Mouse (Mus musculus): ENCODE measurements around the gene Wdr43. TPM values are rescaled to one million over a fixed set of nuclear protein-coding genes. Genes with fewer than 3 reads are reported as not detected.

Gene Wdr43
- total and polyA plus RNA-seq, 3 experiments, result 175 to 393 (median 249) TPM

- Histone ChIP-seq H3K27ac (ENCODE audit: control insufficient read depth, low read depth, low read length) (no peak overlapping the region), H3K9me3 (replicated peaks; ENCODE audit: insufficient read depth, low read length) (no peaks in the 10 kb centered on the region), H3K4me3 (ENCODE audit: control insufficient read depth in 1 of 2, insufficient read depth in 1 of 2, low read depth in 2 of 2, low read length in 2 of 2) (no peak overlapping the region), H3K36me3 (ENCODE audit: control insufficient read depth in 1 of 2, insufficient read depth in 2 of 2, low read length in 2 of 2) (peaks cover 0 to 46% of the 10 kb centered on the region in 2 experiments; a peak in 2 of 4 replicates), H3K9ac (ENCODE audit: control insufficient read depth, low read depth, low read length, poor library complexity, severe bottlenecking) (no peak overlapping the region), H3K27me3 (ENCODE audit: control insufficient read depth in 1 of 2, insufficient read depth in 2 of 2, low read length in 2 of 2) (no peaks in the 10 kb centered on the region), H3K4me1 (ENCODE audit: control insufficient read depth in 1 of 2, insufficient read depth in 2 of 2, low read length in 2 of 2) (no peaks in the 10 kb centered on the region), H3K79me2 (ENCODE audit: control insufficient read depth, insufficient read depth, low read length, poor library complexity) (peaks cover 3% of the 10 kb centered on the region)
- DNase-seq (ENCODE audit: low read depth, low spot score), result no peak
- TF ChIP-seq CTCF (IDR thresholded peaks at IDR 0.05 in 2 of 3, conservative IDR thresholded peaks at IDR 0.05 in 1 of 3; ENCODE audit: control insufficient read depth in 1 of 3, insufficient read depth in 1 of 3, low read depth in 2 of 3, low read length in 3 of 3, poor library complexity in 1 of 3, severe bottlenecking in 1 of 3) (no peak), NRF1 (IDR thresholded peaks at IDR 0.05; ENCODE audit: insufficient read depth, low read depth, low read length, poor library complexity, severe bottlenecking) (no peak), E2F4 (IDR thresholded peaks at IDR 0.05; ENCODE audit: borderline replicate concordance, low read depth, low read length) (no peak), SMC3 (IDR thresholded peaks at IDR 0.05; ENCODE audit: low read depth, low read length) (no peak), SIN3A (IDR thresholded peaks at IDR 0.05; ENCODE audit: low read length) (no peak), ZKSCAN1 (IDR thresholded peaks at IDR 0.05; ENCODE audit: low read depth, low read length) (no peak), MAFK (IDR thresholded peaks at IDR 0.05; ENCODE audit: borderline replicate concordance, low read depth, low read length) (no peak), MAX (IDR thresholded peaks at IDR 0.05; ENCODE audit: low read length) (no peak)
Observed at GRCm38 (mm10) chr17:71652495-71652894, 36.8 kb downstream of the Wdr43 start.

- Histone ChIP-seq H3K79me2 (ENCODE audit: control insufficient read depth, insufficient read depth, low read length, poor library complexity) (peaks cover 3% of the 10 kb centered on the region), H3K4me1 (ENCODE audit: control insufficient read depth in 1 of 2, insufficient read depth in 2 of 2, low read length in 2 of 2) (no peaks in the 10 kb centered on the region), H3K4me3 (ENCODE audit: control insufficient read depth in 1 of 2, insufficient read depth in 1 of 2, low read depth in 2 of 2, low read length in 2 of 2) (no peak overlapping the region), H3K9ac (ENCODE audit: control insufficient read depth, low read depth, low read length, poor library complexity, severe bottlenecking) (no peak overlapping the region), H3K27me3 (ENCODE audit: control insufficient read depth in 1 of 2, insufficient read depth in 2 of 2, low read length in 2 of 2) (no peaks in the 10 kb centered on the region), H3K27ac (ENCODE audit: control insufficient read depth, low read depth, low read length) (no peak overlapping the region), H3K9me3 (replicated peaks; ENCODE audit: insufficient read depth, low read length) (no peaks in the 10 kb centered on the region), H3K36me3 (ENCODE audit: control insufficient read depth in 1 of 2, insufficient read depth in 2 of 2, low read length in 2 of 2) (peaks cover 0 to 46% of the 10 kb centered on the region in 2 experiments; a peak in 2 of 4 replicates)
- DNase-seq (ENCODE audit: low read depth, low spot score), result no peak
- no peak for TF ChIP-seq SIN3A (IDR thresholded peaks at IDR 0.05; ENCODE audit: low read length)
- no peak for TF ChIP-seq KAT2A (conservative IDR thresholded peaks at IDR 0.05; ENCODE audit: low read depth, low read length)
- TF ChIP-seq ELF1 (IDR thresholded peaks at IDR 0.05; ENCODE audit: low read depth, low read length), result no peak
- no peak for TF ChIP-seq NRF1 (IDR thresholded peaks at IDR 0.05; ENCODE audit: insufficient read depth, low read depth, low read length, poor library complexity, severe bottlenecking)
- TF ChIP-seq EP300 (IDR thresholded peaks at IDR 0.05; ENCODE audit: low read depth in 1 of 2, low read length in 2 of 2), result no peak
- TF ChIP-seq UBTF (IDR thresholded peaks at IDR 0.05; ENCODE audit: borderline replicate concordance, insufficient read depth, low read depth, low read length), result no peak
- TF ChIP-seq HCFC1 (IDR thresholded peaks at IDR 0.05; ENCODE audit: low read depth, low read length), result no peak
- TF ChIP-seq BHLHE40 (IDR thresholded peaks at IDR 0.05; ENCODE audit: borderline replicate concordance, low read depth, low read length), result no peak
- TF ChIP-seq E2F4 (IDR thresholded peaks at IDR 0.05; ENCODE audit: borderline replicate concordance, low read depth, low read length), result no peak
- no peak for TF ChIP-seq POLR2AphosphoS2 (IDR thresholded peaks at IDR 0.05; ENCODE audit: low read length)
- no peak for TF ChIP-seq JUND (IDR thresholded peaks at IDR 0.05; ENCODE audit: low read depth, low read length)
- no peak for TF ChIP-seq GABPA (IDR thresholded peaks at IDR 0.05; ENCODE audit: low read depth, low read length)
- TF ChIP-seq USF1 (IDR thresholded peaks at IDR 0.05; ENCODE audit: low read depth, low read length), result no peak
Observed at GRCm38 (mm10) chr17:71652934-71653333, 37.2 kb downstream of the Wdr43 start.
